Mouse (Mus musculus): ENCODE data around the gene Celsr1.
"Not testable (repeated sequence)": the region's sequence is repeated elsewhere in the genome, so short reads cannot be mapped to it uniquely, and the experiment has no call there.

Celsr1 gene

GRCm38 (mm10) chr15:86064191-86064849 lies 30.7 kb upstream of the Celsr1 start:
- no peak for DNase-seq (ENCODE audit: low read depth, low spot score)

- DNase-seq (ENCODE audit: low read depth, low spot score): no peak
Measured at GRCm38 (mm10) chr15:86061848-86062481, 28.4 kb upstream of the Celsr1 start.

GRCm38 (mm10) chr15:86061221-86061620 lies 27.6 kb upstream of the Celsr1 start:
- no peak for DNase-seq (ENCODE audit: low read depth, low spot score)

- no peak for DNase-seq (ENCODE audit: low read depth, low spot score)
Measured at GRCm38 (mm10) chr15:86060581-86060980, 27.0 kb upstream of the Celsr1 start.

- no peak for DNase-seq (ENCODE audit: low read depth, low spot score)
Measured at GRCm38 (mm10) chr15:86059835-86060380, 26.3 kb upstream of the Celsr1 start.

GRCm38 (mm10) chr15:86058931-86059834 lies 25.6 kb upstream of the Celsr1 start:
- DNase-seq (ENCODE audit: low read depth, low spot score): no peak

- peak; percentile 61 for DNase-seq (ENCODE audit: low read depth, low spot score)
Measured at GRCm38 (mm10) chr15:86058394-86058915, 24.9 kb upstream of the Celsr1 start.

- DNase-seq (ENCODE audit: low read depth, low spot score): peak; percentile 28
Measured at GRCm38 (mm10) chr15:86057908-86058307, 24.3 kb upstream of the Celsr1 start.

GRCm38 (mm10) chr15:86057413-86057812 lies 23.8 kb upstream of the Celsr1 start, which contains the start of gene Gramd4:
Gramd4 (plus strand) TSS chr15:86057695.
- no peak for DNase-seq (ENCODE audit: low read depth, low spot score)

GRCm38 (mm10) chr15:86056221-86056760 lies 22.7 kb upstream of the Celsr1 start:
- DNase-seq (ENCODE audit: low read depth, low spot score): no peak

- not testable (repeated sequence) for DNase-seq (ENCODE audit: low read depth, low spot score)
Measured at GRCm38 (mm10) chr15:86054861-86055260, 21.3 kb upstream of the Celsr1 start.

- peak; percentile 79 for DNase-seq (ENCODE audit: low read depth, low spot score)
Measured at GRCm38 (mm10) chr15:86053890-86054536, 20.4 kb upstream of the Celsr1 start.

- DNase-seq (ENCODE audit: low read depth, low spot score): no peak
Measured at GRCm38 (mm10) chr15:86051878-86052478, 18.4 kb upstream of the Celsr1 start.

GRCm38 (mm10) chr15:86051152-86051551 lies 17.6 kb upstream of the Celsr1 start:
- no peak for DNase-seq (ENCODE audit: low read depth, low spot score)

- no peak for DNase-seq (ENCODE audit: low read depth, low spot score)
Measured at GRCm38 (mm10) chr15:86050170-86050743, 16.7 kb upstream of the Celsr1 start.

GRCm38 (mm10) chr15:86049510-86049909 lies 15.9 kb upstream of the Celsr1 start:
- DNase-seq (ENCODE audit: low read depth, low spot score): no peak

GRCm38 (mm10) chr15:86042364-86042763 lies 8.8 kb upstream of the Celsr1 start:
- peak; percentile 75 for DNase-seq (ENCODE audit: low read depth, low spot score)

GRCm38 (mm10) chr15:86041421-86041820 lies 7.8 kb upstream of the Celsr1 start:
- no peak for DNase-seq (ENCODE audit: low read depth, low spot score)

- DNase-seq (ENCODE audit: low read depth, low spot score): peak; percentile 89
Measured at GRCm38 (mm10) chr15:86038802-86039201, 5.2 kb upstream of the Celsr1 start.

GRCm38 (mm10) chr15:86035913-86036312 lies 2.3 kb upstream of the Celsr1 start:
- no peak for DNase-seq (ENCODE audit: low read depth, low spot score)

Measured in ES-CJ7 (cell line).